8 mouse cellular contexts compared by ENCODE assay signal in genomic region chr15:83171712-83172481, GRCm38 (mm10). TPM values are rescaled to one million over a fixed set of nuclear protein-coding genes. Genes with fewer than 3 reads are reported as not detected.
DNase-seq lines count a peak whose midpoint lies in the region; ATAC-seq and TF ChIP-seq lines count a peak whose summit lies in the region.

No protein-coding gene starts in this region.

- H3K9me3 ChIP-seq in embryonic facial prominence, embryonic 13.5 days: no peaks in the 10 kb centered on the region
- H3K9me3 ChIP-seq in limb, embryonic 14.5 days (ENCODE audit: control insufficient read depth, low read length): no peaks in the 10 kb centered on the region
- no peaks in the 10 kb centered on the region for H3K9me3 ChIP-seq in midbrain, postnatal 0 days (ENCODE audit: low read length)

- no peaks in the 10 kb centered on the region for H3K36me3 ChIP-seq in embryonic facial prominence, embryonic 13.5 days
- no peaks in the 10 kb centered on the region for H3K36me3 ChIP-seq in limb, embryonic 14.5 days (ENCODE audit: control insufficient read depth, insufficient read depth, low read length)
- no peaks in the 10 kb centered on the region for H3K36me3 ChIP-seq in midbrain, postnatal 0 days (ENCODE audit: insufficient read depth, low read length)

- H3K27ac ChIP-seq in embryonic facial prominence, embryonic 13.5 days: peak overlapping the region; percentile 90
- H3K27ac ChIP-seq in limb, embryonic 14.5 days (replicated peaks; ENCODE audit: low read depth, low read length): peak overlapping the region; percentile 83
- peak overlapping the region; percentile 92 for H3K27ac ChIP-seq in midbrain, postnatal 0 days (ENCODE audit: low read depth, low read length)

- peak overlapping the region; percentile 86 for H3K4me2 ChIP-seq in embryonic facial prominence, embryonic 13.5 days
- peak overlapping the region; percentile 87 for H3K4me2 ChIP-seq in limb, embryonic 14.5 days (replicated peaks; ENCODE audit: low read depth, low read length, severe bottlenecking)
- H3K4me2 ChIP-seq in midbrain, postnatal 0 days (ENCODE audit: low read depth, low read length, poor library complexity, severe bottlenecking): peak overlapping the region; percentile 65

- WGBS in embryonic facial prominence, embryonic 13.5 days: 1% methylated on average over 67 of the region's 67 CpGs
- WGBS in limb, embryonic 14.5 days: under 1% methylated on average over 61 of the region's 67 CpGs
- 1% methylated on average over 60 of the region's 67 CpGs for WGBS in midbrain, postnatal 0 days

- no peaks in the 10 kb centered on the region for H3K27me3 ChIP-seq in embryonic facial prominence, embryonic 13.5 days
- H3K27me3 ChIP-seq in limb, embryonic 14.5 days (ENCODE audit: control insufficient read depth, insufficient read depth, low read length): no peaks in the 10 kb centered on the region
- H3K27me3 ChIP-seq in midbrain, postnatal 0 days (ENCODE audit: insufficient read depth, low read length): no peaks in the 10 kb centered on the region

- DNase-seq in 3134 (ENCODE audit: extremely low read depth, insufficient read length, low spot score): peak; percentile 99
- DNase-seq in adrenal gland, postnatal 36 days: peak; percentile 96 to 98
- DNase-seq in heart, adult 8-10 months (ENCODE audit: low spot score): peak; percentile 94
- DNase-seq in kidney, adult 9 months: peak; percentile 98
- DNase-seq in limb, embryonic 14.5 days (ENCODE audit: low spot score): peak; percentile 97
- peak; percentile 99 for DNase-seq in midbrain, postnatal 0 days (ENCODE audit: low spot score)
- peak; percentile 94 to 95 for DNase-seq in spleen, postnatal 14 days (ENCODE audit: low spot score in 2 of 2)

- 0 out of 2 replicates have a peak, but pooled peaks have one; percentile 79 for TF ChIP-seq POLR2A in limb, embryonic 14.5 days (IDR thresholded peaks at IDR 0.05; ENCODE audit: borderline replicate concordance, extremely low read depth, insufficient read depth, insufficient read length)

- ATAC-seq in embryonic facial prominence, embryonic 13.5 days (ENCODE audit: insufficient number of reproducible peaks, insufficient read depth, low FRiP score, low TSS enrichment, low read depth): peak; percentile 93
- peak; percentile 98 for ATAC-seq in limb, embryonic 14.5 days (ENCODE audit: low FRiP score, low read depth)
- ATAC-seq in midbrain, postnatal 0 days (ENCODE audit: low FRiP score): peak; percentile 97

- H3K4me1 ChIP-seq in embryonic facial prominence, embryonic 13.5 days: peaks cover 38% of the 10 kb centered on the region
- peaks cover 11% of the 10 kb centered on the region for H3K4me1 ChIP-seq in limb, embryonic 14.5 days (ENCODE audit: control insufficient read depth, insufficient read depth, low read length)
- H3K4me1 ChIP-seq in midbrain, postnatal 0 days (ENCODE audit: insufficient read depth, low read length): 0 out of 2 replicates have a peak, but pooled peaks cover 14% of the 10 kb centered on the region

- H3K4me3 ChIP-seq in embryonic facial prominence, embryonic 13.5 days: peak overlapping the region; percentile 94
- peak overlapping the region; percentile 87 for H3K4me3 ChIP-seq in limb, embryonic 14.5 days (replicated peaks; ENCODE audit: low read length)
- peak overlapping the region; percentile 70 for H3K4me3 ChIP-seq in midbrain, postnatal 0 days (ENCODE audit: low read depth, low read length)

- peak overlapping the region; percentile 91 for H3K9ac ChIP-seq in embryonic facial prominence, embryonic 13.5 days
- H3K9ac ChIP-seq in limb, embryonic 14.5 days (ENCODE audit: low read depth, low read length, severe bottlenecking): peak overlapping the region; percentile 79
- peak overlapping the region; percentile 91 for H3K9ac ChIP-seq in midbrain, postnatal 0 days (replicated peaks; ENCODE audit: low read length, poor library complexity, severe bottlenecking)

- peak; percentile 69 for TF ChIP-seq CTCF in midbrain, postnatal 0 days (IDR thresholded peaks at IDR 0.05)

RNA-seq across cellular contexts. Expression of gene Cyb5r3, which starts 0.5 kb away (rescaled TPM):
- 100 to 1,000 TPM; 319 to 365 TPM for total RNA-seq in adrenal gland, postnatal 36 days (2021)
- polyA plus RNA-seq in embryonic facial prominence, embryonic 13.5 days (2015; fragmentation: Nextera tagmentation; extraction: Ambion mirVana): 116 and 118 TPM in 2 replicates
- total RNA-seq in heart, adult 8-10 months (2022): 100 to 1,000 TPM in 2 of 4 experiments, 10 to 100 TPM in 2; 81.4 to 113 (median 96.2) TPM
- polyA plus RNA-seq in limb, embryonic 14.5 days (2012; rRNA removed): 73.3 and 79.9 TPM in 2 replicates
- polyA plus RNA-seq in limb, embryonic 14.5 days (2014; fragmentation: Nextera tagmentation; extraction: Ambion mirVana): 135 and 136 TPM in 2 replicates
- 76.8 and 86.5 TPM in 2 replicates for total RNA-seq in midbrain, postnatal 0 days (2014; rRNA removed)
- polyA plus RNA-seq in midbrain, postnatal 0 days (2015; fragmentation: Nextera tagmentation; extraction: Ambion mirVana): 127 and 146 TPM in 2 replicates

RNA-seq across cellular contexts. Expression of gene Poldip3, which starts 22.7 kb away (rescaled TPM):
- 100 to 1,000 TPM; 106 to 108 TPM for total RNA-seq in adrenal gland, postnatal 36 days (2021)
- polyA plus RNA-seq in embryonic facial prominence, embryonic 13.5 days (2015; fragmentation: Nextera tagmentation; extraction: Ambion mirVana): 155 TPM in 2 replicates
- 10 to 100 TPM; 23.5 to 27.1 (median 26.2) TPM for total RNA-seq in heart, adult 8-10 months (2022)
- polyA plus RNA-seq in limb, embryonic 14.5 days (2012; rRNA removed): 88.2 and 94.3 TPM in 2 replicates
- 150 and 154 TPM in 2 replicates for polyA plus RNA-seq in limb, embryonic 14.5 days (2014; fragmentation: Nextera tagmentation; extraction: Ambion mirVana)
- 93.3 and 114 TPM in 2 replicates for total RNA-seq in midbrain, postnatal 0 days (2014; rRNA removed)
- polyA plus RNA-seq in midbrain, postnatal 0 days (2015; fragmentation: Nextera tagmentation; extraction: Ambion mirVana): 108 and 110 TPM in 2 replicates

RNA-seq across cellular contexts. Expression of gene Rrp7a, which starts 49.3 kb away (rescaled TPM):
- total RNA-seq in adrenal gland, postnatal 36 days (2021): 100 to 1,000 TPM; 108 to 127 TPM
- polyA plus RNA-seq in embryonic facial prominence, embryonic 13.5 days (2015; fragmentation: Nextera tagmentation; extraction: Ambion mirVana): 53.8 and 67.7 TPM in 2 replicates
- 10 to 100 TPM; 38.9 to 42.7 (median 40.5) TPM for total RNA-seq in heart, adult 8-10 months (2022)
- polyA plus RNA-seq in limb, embryonic 14.5 days (2012; rRNA removed): 82.1 and 92.1 TPM in 2 replicates
- 60.9 and 61.7 TPM in 2 replicates for polyA plus RNA-seq in limb, embryonic 14.5 days (2014; fragmentation: Nextera tagmentation; extraction: Ambion mirVana)
- total RNA-seq in midbrain, postnatal 0 days (2014; rRNA removed): 171 and 228 TPM in 2 replicates
- polyA plus RNA-seq in midbrain, postnatal 0 days (2015; fragmentation: Nextera tagmentation; extraction: Ambion mirVana): 92.7 and 95.2 TPM in 2 replicates

Comparison
In these comparisons a context has a peak if more than half of its experiments do, and no peak if none do; other contexts are left out.
1. Peak in every context shown above with its lines: DNase-seq, ATAC-seq, H3K4me3 ChIP-seq and H3K27ac ChIP-seq.